ENCODE assay signal across 20 mouse cellular contexts in genomic region chr17:62054801-62055200, GRCm38 (mm10).
A peak's percentile ranks its signal among the peaks of the same experiment; 100 is the strongest.
DNase-seq lines count a peak whose midpoint lies in the region; ATAC-seq and TF ChIP-seq lines count a peak whose summit lies in the region.
"Had no signal": no experiment of that assay in that cellular context is flagged by ENCODE, and none has a peak within 500 bp of the region (broad histone marks: within the 10 kb centered on the region; RNA-seq: fewer than 3 reads in every experiment).

No protein-coding gene starts in this region.

- H3K4me1 ChIP-seq in intestine, embryonic 15.5 days (replicated peaks): no peaks in the 10 kb centered on the region
- H3K4me1 ChIP-seq in intestine, postnatal 0 days (replicated peaks; ENCODE audit: control insufficient read depth, insufficient read depth, low read length): no peaks in the 10 kb centered on the region
- H3K4me1 ChIP-seq: embryonic facial prominence, embryonic 15.5 days; heart, embryonic 13.5 days; lung, embryonic 15.5 days; neural tube, embryonic 12.5 days had no signal

- no peak overlapping the region for H3K4me2 ChIP-seq in intestine, embryonic 15.5 days (replicated peaks)
- H3K4me2 ChIP-seq in intestine, postnatal 0 days (replicated peaks; ENCODE audit: low read depth): no peak overlapping the region
- H3K4me2 ChIP-seq: embryonic facial prominence, embryonic 15.5 days; heart, embryonic 13.5 days; hindbrain, embryonic 14.5 days; lung, embryonic 15.5 days; midbrain, embryonic 11.5 days; neural tube, embryonic 12.5 days had no signal

- peak; percentile 69 for ATAC-seq in intestine, embryonic 15.5 days
- ATAC-seq in intestine, postnatal 0 days: no peak

- no peak for TF ChIP-seq CTCF in intestine, postnatal 0 days (IDR thresholded peaks at IDR 0.05; ENCODE audit: low read depth)

- H3K27me3 ChIP-seq in intestine, embryonic 15.5 days (replicated peaks): no peaks in the 10 kb centered on the region
- H3K27me3 ChIP-seq in intestine, postnatal 0 days (replicated peaks; ENCODE audit: control insufficient read depth, insufficient read depth, low read length): no peaks in the 10 kb centered on the region
- H3K27me3 ChIP-seq: embryonic facial prominence, embryonic 15.5 days; heart, embryonic 13.5 days; lung, embryonic 15.5 days; neural tube, embryonic 12.5 days had no signal

- peak; percentile 6 to 16 for DNase-seq in urinary bladder, postnatal 36 days (ENCODE audit: low spot score in 2 of 2)
- no peak for DNase-seq in urinary bladder, postnatal 25 days (ENCODE audit: low spot score)
- peak; percentile 42 to 49 for DNase-seq in adrenal gland, postnatal 36 days
- DNase-seq in frontal cortex, postnatal 25 days (ENCODE audit: low spot score in 2 of 2): no peak
- no peak for DNase-seq in heart, adult 8-10 months (ENCODE audit: low spot score)
- no peak for DNase-seq in urinary bladder, postnatal 4 days (ENCODE audit: low spot score in 2 of 2)
- DNase-seq: cerebellum, postnatal 25 days; gastrocnemius, postnatal 10 days; heart, adult 11 months; heart, postnatal 36 days; thymus, postnatal 14 days had no signal

- no peaks in the 10 kb centered on the region for H3K9me3 ChIP-seq in intestine, embryonic 15.5 days
- H3K9me3 ChIP-seq in intestine, postnatal 0 days (ENCODE audit: control insufficient read depth): no peaks in the 10 kb centered on the region
- H3K9me3 ChIP-seq: embryonic facial prominence, embryonic 15.5 days; heart, embryonic 13.5 days; lung, embryonic 15.5 days; neural tube, embryonic 12.5 days had no signal

- no peak overlapping the region for H3K4me3 ChIP-seq in intestine, embryonic 15.5 days (replicated peaks)
- H3K4me3 ChIP-seq in intestine, postnatal 0 days (ENCODE audit: low read depth, low read length): no peak overlapping the region
- H3K4me3 ChIP-seq: embryonic facial prominence, embryonic 15.5 days; heart, embryonic 13.5 days; lung, embryonic 15.5 days; neural tube, embryonic 12.5 days had no signal

- no peak overlapping the region for H3K27ac ChIP-seq in intestine, embryonic 15.5 days
- H3K27ac ChIP-seq in intestine, postnatal 0 days (ENCODE audit: low read depth, low read length): no peak overlapping the region
- H3K27ac ChIP-seq: embryonic facial prominence, embryonic 15.5 days; heart, embryonic 13.5 days; hindbrain, embryonic 14.5 days; liver, embryonic 14.5 days; lung, embryonic 15.5 days; neural tube, embryonic 12.5 days had no signal

- no peaks in the 10 kb centered on the region for H3K36me3 ChIP-seq in intestine, embryonic 15.5 days
- H3K36me3 ChIP-seq in intestine, postnatal 0 days (ENCODE audit: control insufficient read depth, insufficient read depth): no peaks in the 10 kb centered on the region
- H3K36me3 ChIP-seq: embryonic facial prominence, embryonic 15.5 days; heart, embryonic 13.5 days; lung, embryonic 15.5 days; neural tube, embryonic 12.5 days had no signal

- WGBS in intestine, embryonic 15.5 days: 48% methylated on average over 6 of the region's 6 CpGs
- WGBS in intestine, postnatal 0 days: 30% methylated on average over 6 of the region's 6 CpGs

- no peak overlapping the region for H3K9ac ChIP-seq in intestine, embryonic 15.5 days
- H3K9ac ChIP-seq in intestine, postnatal 0 days (ENCODE audit: low read depth, low read length): no peak overlapping the region
- H3K9ac ChIP-seq: embryonic facial prominence, embryonic 15.5 days; heart, embryonic 13.5 days; hindbrain, embryonic 14.5 days; liver, embryonic 14.5 days; lung, embryonic 15.5 days; neural tube, embryonic 12.5 days had no signal

Comparison
In these comparisons a context has a peak if more than half of its experiments do, and no peak if none do; other contexts are left out.
1. DNase-seq: peak in urinary bladder, postnatal 36 days (2 of 2) and adrenal gland, postnatal 36 days (2 of 2); none in urinary bladder, postnatal 25 days (single experiment), frontal cortex, postnatal 25 days (0 of 2), heart, adult 8-10 months (single experiment) and urinary bladder, postnatal 4 days (0 of 2).